Mouse (Mus musculus): ENCODE measurements around the gene Ddx18.

Ddx18 gene

DNA sequence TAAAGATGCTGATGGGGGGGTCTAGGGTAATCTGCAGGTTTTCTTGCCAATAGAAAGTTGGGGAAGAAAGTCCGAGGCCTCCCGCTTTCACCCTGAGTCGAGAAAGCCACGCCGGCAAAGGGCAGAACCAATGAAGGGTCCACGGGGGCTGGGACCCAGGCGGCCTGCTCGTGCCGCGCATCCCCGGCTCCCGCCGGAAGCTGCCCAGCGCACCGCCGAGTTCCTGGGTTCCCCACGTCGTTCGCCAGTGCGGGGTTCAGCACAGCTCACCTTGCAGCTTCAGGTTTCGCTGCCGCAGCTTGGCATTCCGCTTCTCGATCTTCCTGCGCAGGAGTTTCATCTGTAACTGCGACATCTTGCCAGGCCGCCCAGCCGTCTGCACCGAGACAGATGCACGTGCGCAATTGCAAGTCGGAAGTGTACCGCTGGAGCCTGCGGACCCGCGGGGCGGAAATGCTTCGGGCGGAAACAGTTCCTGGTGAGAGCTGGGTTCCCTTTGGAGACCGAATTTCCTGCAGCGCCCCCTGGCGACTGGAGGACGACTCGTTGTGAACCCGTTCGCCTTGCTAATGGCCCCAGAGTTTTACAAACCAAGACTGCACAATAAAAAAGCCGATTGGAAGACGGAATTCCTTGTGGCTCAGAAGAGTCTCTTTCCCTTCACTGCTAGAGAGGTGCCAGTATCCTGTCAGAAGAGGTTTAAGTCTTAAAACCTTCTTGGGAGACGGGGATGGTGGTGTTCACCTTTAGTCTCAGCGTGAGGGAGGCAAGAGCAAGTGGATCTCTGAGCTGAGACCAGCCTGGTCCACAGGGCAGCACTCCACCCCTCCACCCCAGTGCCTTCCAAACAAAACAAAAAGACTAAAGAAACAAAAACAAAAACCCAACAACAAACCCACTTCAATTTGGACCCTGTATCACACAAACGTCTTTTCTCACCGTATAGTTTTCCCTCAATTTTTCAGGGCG, at the start of gene Ddx18:
Gene Ddx18 (minus strand): TSS at position 469 of the 969 bp plus-strand sequence.
- peak; percentile 95 for DNase-seq (ENCODE audit: low spot score)

GRCm38 (mm10) chr1:121608000-121608399, 40.2 kb upstream of the Ddx18 start:
- DNase-seq (ENCODE audit: low spot score), result no peak

- DNase-seq (ENCODE audit: low spot score), result peak; percentile 4
Measured at GRCm38 (mm10) chr1:121605118-121605517, 37.3 kb upstream of the Ddx18 start.

- no peak for DNase-seq (ENCODE audit: low spot score)
Measured at GRCm38 (mm10) chr1:121601893-121602292, 34.1 kb upstream of the Ddx18 start.

DNA sequence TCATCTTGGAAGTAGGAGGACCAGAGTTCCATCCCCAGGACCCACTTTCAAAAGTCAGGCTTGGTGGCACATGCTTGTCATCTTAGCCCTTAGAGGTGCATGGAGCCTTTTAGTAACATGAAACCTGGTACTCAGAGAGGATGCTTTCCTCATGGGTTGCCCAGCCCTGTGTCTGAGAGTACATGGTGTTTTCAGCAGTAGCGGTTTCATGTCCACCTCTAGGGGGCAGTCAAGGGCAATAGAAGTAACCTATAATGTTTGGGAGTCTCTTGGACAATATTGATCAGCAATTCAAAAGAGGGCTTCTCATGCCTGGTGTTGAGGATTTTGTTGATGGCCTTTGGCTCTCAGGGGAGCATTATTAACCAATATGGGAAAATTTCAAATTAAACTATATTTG, 33.3 kb upstream of the Ddx18 start:
- DNase-seq (ENCODE audit: low spot score), result no peak

GRCm38 (mm10) chr1:121598421-121598820, 30.6 kb upstream of the Ddx18 start:
- DNase-seq (ENCODE audit: low spot score), result no peak

- DNase-seq (ENCODE audit: low spot score), result no peak
Measured at GRCm38 (mm10) chr1:121596951-121597625, 29.3 kb upstream of the Ddx18 start.

DNA sequence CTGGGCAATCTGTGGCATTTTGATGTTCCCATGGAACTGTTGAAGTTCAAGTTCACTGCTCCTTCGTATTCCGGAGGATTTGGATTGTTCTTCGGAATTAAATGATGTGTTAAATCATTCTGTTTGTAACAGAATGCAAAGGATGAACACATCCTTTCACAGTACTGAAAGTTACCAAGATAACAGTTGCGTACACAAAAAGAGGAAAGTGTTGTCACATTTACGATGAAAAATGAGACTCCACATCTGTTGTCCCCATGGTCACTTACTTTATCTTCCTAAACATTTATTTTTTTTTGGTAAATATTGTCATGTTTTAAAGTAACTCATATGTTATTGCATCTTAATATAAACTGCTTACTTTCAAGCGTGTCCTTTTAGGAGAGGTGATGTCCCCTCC, 17.0 kb upstream of the Ddx18 start:
- DNase-seq (ENCODE audit: low spot score), result no peak

- DNase-seq (ENCODE audit: low spot score), result no peak
Measured at GRCm38 (mm10) chr1:121581133-121581855, 13.5 kb upstream of the Ddx18 start.

GRCm38 (mm10) chr1:121577491-121577890, 9.7 kb upstream of the Ddx18 start:
- DNase-seq (ENCODE audit: low spot score), result no peak

DNA sequence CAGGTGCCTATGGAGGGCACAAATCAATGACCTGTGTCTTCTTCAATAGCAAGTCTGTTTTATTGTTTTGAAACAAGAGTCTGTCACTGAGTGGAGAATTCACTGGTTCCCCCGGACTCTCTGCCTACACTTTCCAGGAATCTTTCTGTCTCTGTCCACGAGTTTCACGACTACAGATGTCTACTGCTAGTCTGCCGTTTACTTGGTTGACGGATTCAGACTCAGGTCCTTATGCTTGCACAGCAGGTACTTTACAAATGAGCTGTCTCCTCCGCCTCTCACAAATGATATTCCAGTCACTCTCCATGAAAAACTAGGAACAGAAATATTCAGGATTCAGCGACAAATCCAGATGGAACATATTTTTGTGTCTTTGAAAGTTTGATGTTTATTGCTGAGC, 2.7 kb upstream of the Ddx18 start:
- DNase-seq (ENCODE audit: low spot score), result no peak

DNA sequence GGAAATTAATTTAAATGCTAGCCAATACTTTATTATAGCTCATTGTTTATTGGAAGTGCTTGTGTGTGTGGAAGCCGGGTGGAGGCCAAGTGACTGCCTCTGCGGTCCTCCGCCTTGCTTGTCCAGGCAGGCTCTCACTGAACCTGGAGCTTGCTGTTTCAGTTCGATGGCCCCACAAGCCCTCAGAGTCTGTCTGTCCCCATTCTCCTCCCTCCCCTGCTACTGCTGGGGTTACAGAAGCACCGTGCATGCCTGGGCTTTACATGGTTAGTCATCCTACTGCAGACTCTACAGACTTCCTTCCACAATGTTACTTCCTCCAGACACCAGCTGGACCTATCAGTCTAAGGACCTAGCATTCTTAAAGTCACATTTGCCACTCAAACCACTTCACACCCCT, 9.9 kb downstream of the Ddx18 start:
- DNase-seq (ENCODE audit: low spot score), result no peak

GRCm38 (mm10) chr1:121551457-121551835, 16.3 kb downstream of the Ddx18 start:
- DNase-seq (ENCODE audit: low spot score), result no peak

DNA sequence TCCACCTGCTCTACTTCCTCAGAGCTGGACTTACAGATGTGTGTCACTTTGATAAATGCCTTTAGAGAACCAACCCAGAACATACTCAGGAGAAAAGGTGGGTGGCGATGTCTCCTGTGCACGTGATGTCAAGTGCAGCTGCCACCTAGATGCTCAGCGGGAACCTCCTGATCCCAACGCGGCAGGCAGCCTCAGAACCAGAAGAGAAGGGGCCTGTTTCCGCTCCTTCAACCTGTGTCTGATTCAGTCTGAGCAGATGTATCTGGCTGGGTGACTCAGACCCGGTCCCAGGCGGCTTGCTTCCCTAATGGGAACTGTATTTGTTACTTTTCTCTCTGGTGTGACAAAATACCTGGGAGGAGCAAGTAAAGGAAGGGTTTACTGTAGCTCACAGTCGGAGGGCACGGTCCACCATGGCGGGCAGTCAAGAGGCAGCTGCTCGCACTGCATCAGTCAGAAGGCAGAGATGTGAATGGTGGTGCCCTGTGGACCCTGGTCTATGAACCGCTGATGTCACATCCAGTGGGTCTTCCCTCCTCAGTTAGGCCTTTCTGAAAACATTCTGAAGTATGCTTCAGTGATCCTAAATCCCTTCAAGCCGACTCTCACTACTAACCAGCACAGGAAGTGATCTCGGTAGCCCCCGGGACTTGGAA, 16.9 kb downstream of the Ddx18 start:
- DNase-seq (ENCODE audit: low spot score), result no peak

- no peak for DNase-seq (ENCODE audit: low spot score)
Measured at GRCm38 (mm10) chr1:121549456-121549855, 18.3 kb downstream of the Ddx18 start.

DNA sequence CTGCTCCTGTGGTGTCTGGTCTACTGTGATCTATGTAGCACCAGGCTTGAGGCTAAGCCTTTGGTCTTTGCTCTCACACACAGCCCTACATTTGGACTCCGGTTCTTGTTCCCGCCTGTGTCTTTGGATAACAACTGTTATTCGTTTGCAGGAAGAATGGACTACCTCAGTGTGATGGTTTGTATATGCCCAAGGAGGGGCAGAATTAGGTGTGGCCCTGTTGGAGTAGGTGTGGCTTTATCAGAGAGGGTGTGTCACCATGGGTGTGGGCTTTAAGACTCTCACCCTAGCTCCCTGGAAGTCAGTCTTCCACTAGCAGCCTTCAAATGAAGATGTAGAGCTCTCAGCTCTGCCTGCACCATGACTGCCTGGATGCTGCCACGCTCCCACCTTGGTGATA, 19.1 kb downstream of the Ddx18 start:
- no peak for DNase-seq (ENCODE audit: low spot score)

- no peak for DNase-seq (ENCODE audit: low spot score)
Measured at GRCm38 (mm10) chr1:121546844-121547243, 20.9 kb downstream of the Ddx18 start.

GRCm38 (mm10) chr1:121540361-121540760, 27.4 kb downstream of the Ddx18 start:
- no peak for DNase-seq (ENCODE audit: low spot score)

GRCm38 (mm10) chr1:121531439-121531838, 36.4 kb downstream of the Ddx18 start:
- DNase-seq (ENCODE audit: low spot score), result no peak

- DNase-seq (ENCODE audit: low spot score), result no peak
Measured at GRCm38 (mm10) chr1:121529286-121529685, 38.5 kb downstream of the Ddx18 start.

DNA sequence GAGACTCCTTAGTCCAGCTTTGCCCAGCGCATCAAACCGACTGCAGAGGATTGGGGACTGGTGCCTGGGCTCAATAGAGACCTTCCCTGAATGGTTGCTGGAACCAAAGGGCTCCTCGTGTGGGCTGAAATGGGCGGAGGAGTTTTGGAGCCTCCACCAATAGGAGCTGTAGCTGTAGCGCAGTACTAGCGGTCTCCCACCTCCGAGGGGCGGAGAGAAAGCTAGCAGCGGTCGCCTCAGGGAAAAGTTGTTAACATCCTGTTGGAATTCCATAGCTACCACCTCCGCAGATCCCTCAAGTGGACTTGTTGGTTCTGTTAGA, 39.4 kb downstream of the Ddx18 start, which contains the start of gene Htr5b:
Gene Htr5b (minus strand): TSS at position 67 of the 322 bp plus-strand sequence.
- peak; percentile 7 for DNase-seq (ENCODE audit: low spot score)

Data from ovary, postnatal 36 days (tissue).